Mouse (Mus musculus): ENCODE results near the gene Mpp3. TPM values are rescaled to one million over a fixed set of nuclear protein-coding genes. Genes with fewer than 3 reads are reported as not detected.
A peak's percentile ranks its signal among the peaks of the same experiment; 100 is the strongest.

The Mpp3 gene
- polyA plus RNA-seq, 1 experiment from 2014 or later, result 4.9 TPM

DNA sequence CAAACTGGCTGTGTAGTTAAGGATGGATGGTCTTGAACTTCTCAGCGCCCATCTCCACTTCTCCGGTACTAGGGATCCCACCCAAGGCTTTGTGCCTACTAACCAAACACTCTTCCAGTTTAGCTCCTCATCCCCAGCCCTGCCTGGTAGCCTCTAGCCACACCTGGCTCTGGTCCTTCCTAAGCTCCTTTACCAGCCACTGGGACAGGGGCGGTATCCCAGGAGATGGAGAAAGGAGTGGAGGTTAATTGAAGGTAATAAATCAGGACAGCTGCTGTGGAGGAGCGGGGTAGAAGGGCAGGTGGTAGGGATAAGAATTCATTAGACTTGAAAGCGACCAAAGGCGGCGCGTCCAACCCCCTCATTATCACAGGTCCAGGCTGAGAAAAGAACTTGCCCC, 63.6 kb downstream of the Mpp3 start:
- Histone ChIP-seq H3K9me3 (ENCODE audit: low read depth, low read length) (no peaks in the 10 kb centered on the region), H3K9ac (no peak overlapping the region), H3K4me2 (peak overlapping the region; percentile 95), H3K27ac (ENCODE audit: low read depth) (no peak overlapping the region), H3K4me3 (ENCODE audit: low read depth, low read length) (peak overlapping the region; percentile 46; the same call in 1 of the 2 replicates), H3K27me3 (ENCODE audit: insufficient read depth, low read length) (peaks cover 69% of the 10 kb centered on the region), H3K4me1 (ENCODE audit: insufficient read depth) (peaks cover 8% of the 10 kb centered on the region; the same call in 1 of the 2 replicates), H3K36me3 (ENCODE audit: insufficient read depth) (no peaks in the 10 kb centered on the region)
- ATAC-seq (ENCODE audit: insufficient read depth) (no peak), DNase-seq (no peak)
- TF ChIP-seq CTCF (IDR thresholded peaks at IDR 0.05; ENCODE audit: low read depth), result no peak
- WGBS, result 10% methylated on average over 8 of the region's 8 CpGs

DNA sequence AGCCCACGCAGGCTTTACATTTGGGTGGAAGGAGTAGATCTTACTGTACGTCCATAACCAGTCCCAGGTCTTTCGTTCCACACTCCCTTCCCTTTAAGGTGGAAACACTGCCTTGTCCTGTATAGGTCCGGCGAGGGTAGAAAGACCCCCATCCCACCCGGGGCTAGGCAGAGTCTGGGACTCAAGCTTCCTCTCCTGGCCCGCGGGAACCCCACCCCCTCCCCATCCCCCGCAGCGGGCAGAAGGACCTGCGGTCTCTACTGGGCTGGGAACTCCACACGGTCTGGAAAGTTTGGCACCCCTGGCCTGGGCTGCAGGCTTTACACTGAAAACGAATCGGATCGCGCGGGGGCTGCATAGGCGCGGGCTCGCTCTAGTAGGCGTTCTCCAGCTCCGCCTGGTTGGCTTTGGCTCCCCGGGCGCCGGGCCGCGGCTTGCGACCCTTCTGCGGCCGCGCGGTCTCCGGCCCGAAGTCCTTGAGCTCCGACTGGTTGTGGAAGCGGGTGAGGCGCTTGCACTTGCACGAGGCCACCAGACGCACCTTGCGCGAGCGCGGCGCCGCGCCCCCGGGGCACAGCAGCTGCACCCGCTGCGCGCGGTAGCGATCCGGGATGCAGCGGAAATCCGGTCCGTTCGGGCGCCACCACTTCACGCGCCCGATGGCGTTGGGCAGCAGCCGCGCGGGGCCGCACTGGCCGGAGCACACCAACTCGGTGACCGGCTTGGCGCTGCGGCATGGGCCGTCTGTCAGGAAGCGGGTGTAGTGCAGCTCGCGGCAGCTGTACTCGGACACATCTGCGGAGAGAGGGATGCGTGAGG, 64.6 kb downstream of the Mpp3 start:
- Histone ChIP-seq H3K4me2 (peak overlapping the region; percentile 95), H3K4me1 (ENCODE audit: insufficient read depth) (peaks cover 8% of the 10 kb centered on the region; the same call in 1 of the 2 replicates), H3K36me3 (ENCODE audit: insufficient read depth) (no peaks in the 10 kb centered on the region), H3K9me3 (ENCODE audit: low read depth, low read length) (no peaks in the 10 kb centered on the region), H3K4me3 (ENCODE audit: low read depth, low read length) (peak overlapping the region; percentile 46), H3K9ac (peak overlapping the region; percentile 44), H3K27me3 (ENCODE audit: insufficient read depth, low read length) (peaks cover 69% of the 10 kb centered on the region), H3K27ac (ENCODE audit: low read depth) (no peak overlapping the region)
- WGBS, result under 1% methylated on average over 78 of the region's 78 CpGs
- ATAC-seq (ENCODE audit: insufficient read depth) (peak; percentile 50; the same call in 1 of the 2 replicates), DNase-seq (peak; percentile 56)
- no peak for TF ChIP-seq CTCF (IDR thresholded peaks at IDR 0.05; ENCODE audit: low read depth)

DNA sequence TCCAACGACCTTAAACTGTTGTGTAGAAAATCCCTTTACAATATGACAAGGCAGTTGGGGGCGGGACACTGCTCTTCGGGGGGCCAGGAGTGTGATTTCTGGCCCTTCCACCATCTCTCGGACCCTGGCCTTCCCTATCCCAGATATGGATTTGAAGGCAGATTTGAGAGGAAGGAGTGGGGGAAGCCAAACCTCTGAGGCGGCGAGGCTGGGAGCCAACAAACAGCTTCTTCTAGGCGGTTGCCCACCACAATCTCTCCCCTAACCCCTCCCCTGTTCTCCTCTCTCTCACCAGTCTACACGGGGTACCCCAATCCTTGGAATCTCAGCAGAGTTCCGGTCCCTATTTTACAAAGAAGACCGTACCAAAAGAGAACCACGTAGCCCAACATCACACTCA, 65.2 kb downstream of the Mpp3 start:
- WGBS, result 2% methylated on average over 11 of the region's 11 CpGs

DNA sequence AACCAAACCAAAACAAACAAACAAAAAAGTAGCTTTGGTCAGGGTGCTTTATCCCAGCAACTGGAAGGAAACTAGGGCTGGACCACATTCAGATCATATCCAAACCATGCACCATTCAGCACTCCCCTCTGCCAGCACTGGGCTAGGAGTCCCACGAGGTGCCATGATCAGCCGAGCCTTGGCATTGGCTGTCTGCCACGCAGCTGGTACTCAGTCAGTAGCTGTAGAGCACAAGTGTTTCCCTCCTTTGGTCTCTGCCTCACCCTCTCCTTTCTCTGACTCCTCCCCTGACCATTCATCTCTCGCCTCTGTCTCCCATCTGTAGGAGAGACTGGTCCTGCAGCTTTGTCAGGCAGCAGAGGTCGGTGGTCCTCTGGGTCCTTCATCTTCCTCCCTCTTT, 70.8 kb downstream of the Mpp3 start:
- H3K4me2 ChIP-seq, result no peak overlapping the region
- 52% methylated on average over 5 of the region's 5 CpGs for WGBS
- no peaks in the 10 kb centered on the region for H3K9me3 ChIP-seq (ENCODE audit: low read depth, low read length)
- peaks cover 18% of the 10 kb centered on the region for H3K27me3 ChIP-seq (ENCODE audit: insufficient read depth, low read length)
- H3K36me3 ChIP-seq (ENCODE audit: insufficient read depth), result no peaks in the 10 kb centered on the region
- no peak overlapping the region for H3K9ac ChIP-seq
- no peak for TF ChIP-seq CTCF (IDR thresholded peaks at IDR 0.05; ENCODE audit: low read depth)
- no peak overlapping the region for H3K27ac ChIP-seq (ENCODE audit: low read depth)
- no peak overlapping the region for H3K4me3 ChIP-seq (ENCODE audit: low read depth, low read length)
- ATAC-seq (ENCODE audit: insufficient read depth), result no peak
- DNase-seq, result no peak
- peaks cover 10% of the 10 kb centered on the region for H3K4me1 ChIP-seq (ENCODE audit: insufficient read depth)

More for the DNA sequence above, 65.2 kb downstream of the Mpp3 start:
- DNase-seq, result no peak
- H3K9me3 ChIP-seq (ENCODE audit: low read depth, low read length), result no peaks in the 10 kb centered on the region
- H3K4me2 ChIP-seq, result peak overlapping the region; percentile 95
- no peak overlapping the region for H3K27ac ChIP-seq (ENCODE audit: low read depth)
- no peaks in the 10 kb centered on the region for H3K36me3 ChIP-seq (ENCODE audit: insufficient read depth)
- no peak for ATAC-seq (ENCODE audit: insufficient read depth)
- peaks cover 69% of the 10 kb centered on the region for H3K27me3 ChIP-seq (ENCODE audit: insufficient read depth, low read length)
- no peak overlapping the region for H3K4me3 ChIP-seq (ENCODE audit: low read depth, low read length)
- peaks cover 8% of the 10 kb centered on the region; the same call in 1 of the 2 replicates for H3K4me1 ChIP-seq (ENCODE audit: insufficient read depth)
- TF ChIP-seq CTCF (IDR thresholded peaks at IDR 0.05; ENCODE audit: low read depth), result no peak
- H3K9ac ChIP-seq, result no peak overlapping the region; the same call in 1 of the 2 replicates

DNA sequence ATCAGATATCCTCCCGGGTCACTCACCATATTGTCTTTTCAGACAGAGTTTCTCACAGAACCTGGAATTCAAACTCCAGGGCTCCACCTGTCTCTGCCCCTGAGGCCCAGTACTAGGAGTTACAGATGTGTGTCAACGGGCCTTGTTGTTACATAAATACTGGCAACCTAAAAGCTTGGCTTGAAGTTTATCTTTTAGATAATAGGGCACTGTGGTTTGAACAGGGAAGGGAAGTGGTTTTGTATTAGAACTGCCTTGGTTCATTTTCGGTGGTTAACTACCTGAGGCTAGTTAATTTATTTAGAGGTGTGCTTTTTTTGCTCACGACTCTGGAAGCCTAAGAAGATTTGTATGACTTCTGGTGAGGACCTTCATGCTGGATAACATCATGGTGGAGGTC, 74.8 kb downstream of the Mpp3 start:
- no peak overlapping the region for H3K9ac ChIP-seq
- 38% methylated on average over 4 of the region's 4 CpGs for WGBS
- peak overlapping the region; percentile 72; the same call in 1 of the 2 replicates for H3K27ac ChIP-seq (ENCODE audit: low read depth)

DNA sequence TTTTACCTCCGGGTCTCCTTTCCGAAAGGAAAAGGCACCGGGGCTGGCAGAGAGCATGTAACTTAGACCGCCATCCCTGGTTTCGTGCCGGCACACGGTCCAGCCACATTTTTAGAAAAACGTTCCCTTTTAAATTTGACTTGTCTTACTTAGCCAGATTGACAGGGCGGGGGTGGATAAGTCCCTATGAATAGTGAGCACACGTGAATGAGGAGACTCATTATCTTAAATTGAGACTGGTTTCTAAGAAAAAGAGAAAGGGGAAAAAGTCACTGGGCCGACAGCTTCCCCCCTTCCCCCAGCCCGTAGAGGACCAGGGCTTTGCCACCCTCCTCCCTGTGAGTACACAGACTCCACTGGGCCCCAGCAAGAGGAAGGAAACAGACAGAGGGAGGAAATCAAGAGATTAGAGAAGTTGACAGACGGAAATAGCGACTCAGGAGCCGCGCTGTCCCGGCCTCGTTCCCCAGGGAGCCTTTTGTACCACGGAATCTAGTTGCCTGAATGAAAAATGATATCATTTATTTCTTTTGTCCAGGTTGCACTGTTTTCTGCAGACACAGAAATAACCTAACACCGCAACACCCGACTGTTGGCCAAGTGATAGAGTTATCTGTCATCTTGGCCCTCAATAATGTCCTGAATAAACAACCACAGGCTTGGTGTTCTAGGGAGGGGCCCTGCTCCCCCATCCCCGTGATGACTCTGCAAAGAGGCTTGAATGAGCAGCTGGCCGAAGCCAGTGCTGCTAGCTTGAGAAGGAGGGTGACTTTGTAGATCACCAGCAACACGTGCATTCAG, 75.5 kb downstream of the Mpp3 start:
- peak overlapping the region; percentile 72; the same call in 1 of the 2 replicates for H3K27ac ChIP-seq (ENCODE audit: low read depth)
- H3K36me3 ChIP-seq (ENCODE audit: insufficient read depth), result no peaks in the 10 kb centered on the region
- H3K9ac ChIP-seq, result no peak overlapping the region; the same call in 1 of the 2 replicates
- peaks cover 14% of the 10 kb centered on the region; the same call in 1 of the 2 replicates for H3K4me1 ChIP-seq (ENCODE audit: insufficient read depth)
- 16% methylated on average over 24 of the region's 24 CpGs for WGBS
- H3K27me3 ChIP-seq (ENCODE audit: insufficient read depth, low read length), result no peaks in the 10 kb centered on the region
- peak; percentile 75 for DNase-seq
- H3K4me3 ChIP-seq (ENCODE audit: low read depth, low read length), result no peak overlapping the region
- ATAC-seq (ENCODE audit: insufficient read depth), result peak; percentile 80
- no peak for TF ChIP-seq CTCF (IDR thresholded peaks at IDR 0.05; ENCODE audit: low read depth)
- H3K4me2 ChIP-seq, result peak overlapping the region; percentile 20
- H3K9me3 ChIP-seq (ENCODE audit: low read depth, low read length), result no peaks in the 10 kb centered on the region

More for the DNA sequence above, 74.8 kb downstream of the Mpp3 start:
- no peak for TF ChIP-seq CTCF (IDR thresholded peaks at IDR 0.05; ENCODE audit: low read depth)
- Histone ChIP-seq H3K4me2 (peak overlapping the region; percentile 20), H3K27me3 (ENCODE audit: insufficient read depth, low read length) (no peaks in the 10 kb centered on the region), H3K36me3 (ENCODE audit: insufficient read depth) (no peaks in the 10 kb centered on the region), H3K9me3 (ENCODE audit: low read depth, low read length) (no peaks in the 10 kb centered on the region), H3K4me3 (ENCODE audit: low read depth, low read length) (no peak overlapping the region), H3K4me1 (ENCODE audit: insufficient read depth) (peaks cover 14% of the 10 kb centered on the region; the same call in 1 of the 2 replicates)
- no peak for ATAC-seq (ENCODE audit: insufficient read depth)
- DNase-seq, result no peak
